Comparison of ENCODE assay signal across 17 mouse cellular contexts in the genomic region with DNA sequence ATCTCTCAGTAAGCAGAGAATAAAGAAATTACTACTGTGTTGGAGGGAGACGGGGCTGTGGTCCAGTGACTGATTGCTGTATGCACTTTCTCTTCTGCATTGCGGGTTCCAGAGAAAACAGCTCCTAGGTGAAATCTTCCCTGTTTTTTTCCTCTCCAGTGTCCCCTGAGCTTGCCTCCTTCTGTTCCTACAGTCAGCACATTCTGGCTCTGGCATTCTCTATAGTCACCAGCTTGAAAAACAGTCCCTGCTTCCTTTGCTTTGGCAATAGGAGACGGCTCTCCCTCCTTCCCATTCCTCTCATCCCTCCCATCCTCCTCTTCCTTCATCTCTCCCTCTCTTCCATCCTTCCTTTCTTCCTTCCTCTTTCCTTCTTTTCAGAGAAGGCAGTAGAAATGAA. TPM values are rescaled to one million over a fixed set of nuclear protein-coding genes. Genes with fewer than 3 reads are reported as not detected.
DNase-seq lines count a peak whose midpoint lies in the region; ATAC-seq lines count a peak whose summit lies in the region.
"Had no signal": no experiment of that assay in that cellular context is flagged by ENCODE, and none has a peak within 500 bp of the region (broad histone marks: within the 10 kb centered on the region; RNA-seq: fewer than 3 reads in every experiment).

No protein-coding gene starts in this region.

- H3K4me3 ChIP-seq in neural tube, embryonic 13.5 days = no peak overlapping the region
- no peak overlapping the region for H3K4me3 ChIP-seq in neural tube, embryonic 15.5 days (replicated peaks)
- no peak overlapping the region for H3K4me3 ChIP-seq in heart, embryonic 10.5 days
- H3K4me3 ChIP-seq: embryonic facial prominence, embryonic 10.5 days; heart, embryonic 12.5 days; intestine, embryonic 15.5 days; midbrain, embryonic 12.5 days had no signal

- H3K4me2 ChIP-seq in neural tube, embryonic 13.5 days = no peak overlapping the region
- H3K4me2 ChIP-seq in neural tube, embryonic 15.5 days = no peak overlapping the region
- H3K4me2 ChIP-seq: heart, embryonic 12.5 days; hindbrain, embryonic 14.5 days; intestine, embryonic 15.5 days; lung, embryonic 14.5 days; midbrain, embryonic 12.5 days had no signal

- no peaks in the 10 kb centered on the region for H3K36me3 ChIP-seq in neural tube, embryonic 13.5 days
- H3K36me3 ChIP-seq in neural tube, embryonic 15.5 days = no peaks in the 10 kb centered on the region
- H3K36me3 ChIP-seq in heart, embryonic 10.5 days = no peaks in the 10 kb centered on the region
- H3K36me3 ChIP-seq: heart, embryonic 12.5 days; intestine, embryonic 15.5 days; midbrain, embryonic 12.5 days had no signal

- no peak for ATAC-seq in cerebellum, adult (ENCODE audit: insufficient number of reproducible peaks, low FRiP score, low TSS enrichment)
- no peak for ATAC-seq in neural tube, embryonic 13.5 days (ENCODE audit: low read depth)
- no peak for ATAC-seq in neural tube, embryonic 15.5 days (ENCODE audit: low FRiP score)

- 78% methylated on average over 3 of the region's 3 CpGs for WGBS in neural tube, embryonic 13.5 days
- 56% methylated on average over 3 of the region's 3 CpGs for WGBS in neural tube, embryonic 15.5 days
- 84% methylated on average over 3 of the region's 3 CpGs for WGBS in heart, embryonic 10.5 days

- peaks cover 44% of the 10 kb centered on the region for H3K4me1 ChIP-seq in neural tube, embryonic 13.5 days (replicated peaks)
- H3K4me1 ChIP-seq in neural tube, embryonic 15.5 days = peaks cover 36% of the 10 kb centered on the region
- H3K4me1 ChIP-seq in heart, embryonic 10.5 days = no peaks in the 10 kb centered on the region
- H3K4me1 ChIP-seq: embryonic facial prominence, embryonic 10.5 days; heart, embryonic 12.5 days; intestine, embryonic 15.5 days; midbrain, embryonic 12.5 days had no signal

- no peak overlapping the region for H3K9ac ChIP-seq in neural tube, embryonic 13.5 days
- no peak overlapping the region for H3K9ac ChIP-seq in neural tube, embryonic 15.5 days (replicated peaks)
- H3K9ac ChIP-seq: heart, embryonic 12.5 days; hindbrain, embryonic 14.5 days; intestine, embryonic 15.5 days; lung, embryonic 14.5 days; midbrain, embryonic 12.5 days had no signal

- peak overlapping the region; percentile 46; the same call in 1 of the 2 replicates for H3K27ac ChIP-seq in neural tube, embryonic 13.5 days (replicated peaks)
- no peak overlapping the region for H3K27ac ChIP-seq in neural tube, embryonic 15.5 days (replicated peaks)
- H3K27ac ChIP-seq in heart, embryonic 10.5 days = no peak overlapping the region
- H3K27ac ChIP-seq: embryonic facial prominence, embryonic 10.5 days; hindbrain, embryonic 14.5 days; intestine, embryonic 15.5 days; midbrain, embryonic 12.5 days had no signal

- H3K27me3 ChIP-seq in neural tube, embryonic 13.5 days = no peaks in the 10 kb centered on the region
- H3K27me3 ChIP-seq in neural tube, embryonic 15.5 days (replicated peaks) = no peaks in the 10 kb centered on the region
- H3K27me3 ChIP-seq in heart, embryonic 10.5 days (ENCODE audit: insufficient read depth, poor library complexity, severe bottlenecking) = no peaks in the 10 kb centered on the region
- H3K27me3 ChIP-seq: CH12.LX; heart, embryonic 12.5 days; intestine, embryonic 15.5 days; midbrain, embryonic 12.5 days had no signal

- H3K9me3 ChIP-seq in neural tube, embryonic 13.5 days = no peaks in the 10 kb centered on the region
- H3K9me3 ChIP-seq in neural tube, embryonic 15.5 days (replicated peaks) = no peaks in the 10 kb centered on the region
- H3K9me3 ChIP-seq in heart, embryonic 10.5 days = no peaks in the 10 kb centered on the region
- H3K9me3 ChIP-seq: embryonic facial prominence, embryonic 10.5 days; heart, embryonic 12.5 days; intestine, embryonic 15.5 days; midbrain, embryonic 12.5 days had no signal

- DNase-seq in cerebellum, adult 9-11 months = peak; percentile 49
- peak; percentile 38 for DNase-seq in layer of hippocampus, adult 11-12 months (ENCODE audit: low spot score)
- DNase-seq in layer of hippocampus, postnatal 10 days (ENCODE audit: low spot score in 2 of 2) = no peak
- DNase-seq in adrenal gland, postnatal 10 days = no peak
- no peak for DNase-seq in heart, embryonic 10.5 days (ENCODE audit: low spot score)
- DNase-seq: adrenal gland, adult 2 months; lung, embryonic 14.5 days; lung, postnatal 4 days had no signal

RNA-seq across cellular contexts. Expression of a gene that starts 13.9 kb away (rescaled TPM):
- total RNA-seq in layer of hippocampus, postnatal 10 days (2021) = 10 to 100 TPM; 97.8 to 98.5 TPM
- 75.1 and 81.2 TPM in 2 replicates for polyA plus RNA-seq in neural tube, embryonic 13.5 days (2015; fragmentation: Nextera tagmentation; extraction: Ambion mirVana)
- polyA plus RNA-seq in neural tube, embryonic 15.5 days (2015; fragmentation: Nextera tagmentation; extraction: Ambion mirVana) = 78.6 and 84.4 TPM in 2 replicates
- total RNA-seq in adrenal gland, postnatal 10 days (2021) = 10 to 100 TPM; 12.6 to 14.7 TPM
- 12.7 and 15.0 TPM in 2 replicates for polyA plus RNA-seq in heart, embryonic 10.5 days (2016; fragmentation: Nextera tagmentation; extraction: Ambion mirVana)
- total RNA-seq: CH12.LX had no signal

Comparison
In these comparisons a context has a peak if more than half of its experiments do, and no peak if none do; other contexts are left out.
1. DNase-seq: peak in cerebellum, adult 9-11 months (single experiment) and layer of hippocampus, adult 11-12 months (single experiment); none in layer of hippocampus, postnatal 10 days (0 of 2), adrenal gland, postnatal 10 days (single experiment) and heart, embryonic 10.5 days (single experiment).